Mouse (Mus musculus): ENCODE data around the gene Tor4a. TPM values are rescaled to one million over a fixed set of nuclear protein-coding genes. Genes with fewer than 3 reads are reported as not detected.

The Tor4a gene
- total RNA-seq, 2 experiments from 2014 or later = 1.9 to 2.3 TPM

GRCm38 (mm10) chr2:25171101-25171768 lies 25.5 kb downstream of the Tor4a start:
- no peak for DNase-seq (ENCODE audit: low spot score in 2 of 2)

- DNase-seq (ENCODE audit: low spot score in 2 of 2) = no peak
Measured at GRCm38 (mm10) chr2:25170326-25171100, 26.2 kb downstream of the Tor4a start.

- no peak for DNase-seq (ENCODE audit: low spot score in 2 of 2)
Measured at GRCm38 (mm10) chr2:25169778-25170177, 26.9 kb downstream of the Tor4a start.

- no peak for DNase-seq (ENCODE audit: low spot score in 2 of 2)
Measured at GRCm38 (mm10) chr2:25168665-25168978, 28.1 kb downstream of the Tor4a start.

GRCm38 (mm10) chr2:25167919-25168664 lies 28.6 kb downstream of the Tor4a start:
- no peak for DNase-seq (ENCODE audit: low spot score in 2 of 2)

GRCm38 (mm10) chr2:25167481-25167880 lies 29.2 kb downstream of the Tor4a start:
- no peak for DNase-seq (ENCODE audit: low spot score in 2 of 2)

GRCm38 (mm10) chr2:25157655-25158054 lies 39.0 kb downstream of the Tor4a start:
- DNase-seq (ENCODE audit: low spot score in 2 of 2) = peak in 1 of 2 experiments; percentile 75

GRCm38 (mm10) chr2:25156990-25157389 lies 39.7 kb downstream of the Tor4a start:
- no peak for DNase-seq (ENCODE audit: low spot score in 2 of 2)

GRCm38 (mm10) chr2:25156177-25156576 lies 40.5 kb downstream of the Tor4a start:
- no peak for DNase-seq (ENCODE audit: low spot score in 2 of 2)

- DNase-seq (ENCODE audit: low spot score in 2 of 2) = no peak
Measured at GRCm38 (mm10) chr2:25151280-25151956, 45.3 kb downstream of the Tor4a start.

- DNase-seq (ENCODE audit: low spot score in 2 of 2) = no peak
Measured at GRCm38 (mm10) chr2:25149643-25150042, 47.0 kb downstream of the Tor4a start.

GRCm38 (mm10) chr2:25147892-25148291 lies 48.8 kb downstream of the Tor4a start:
- no peak for DNase-seq (ENCODE audit: low spot score in 2 of 2)

- no peak for DNase-seq (ENCODE audit: low spot score in 2 of 2)
Measured at GRCm38 (mm10) chr2:25147398-25147797, 49.3 kb downstream of the Tor4a start.

GRCm38 (mm10) chr2:25145346-25145745 lies 51.3 kb downstream of the Tor4a start:
- DNase-seq (ENCODE audit: low spot score in 2 of 2) = no peak

Other genes starting within 250 kb of the Tor4a start
- 10 to 100 TPM; 36.4 to 39.1 TPM for gene Zmynd19, start 247.1 kb downstream of the Tor4a start, total RNA-seq (2021)
- gene Dph7, start 234.5 kb downstream of the Tor4a start, total RNA-seq (2021) = 10 to 100 TPM; 34.1 to 34.2 TPM
- 10 to 100 TPM; 88.0 to 88.2 TPM for gene Mrpl41, start 221.8 kb downstream of the Tor4a start, total RNA-seq (2021)
- gene Pnpla7, start 220.9 kb downstream of the Tor4a start, total RNA-seq (2021) = 10 to 100 TPM; 29.7 to 32.4 TPM
- 100 to 1,000 TPM; 950 to 953 TPM for gene Nsmf, start 142.5 kb downstream of the Tor4a start, total RNA-seq (2021)
- gene Entpd8, start 116.6 kb downstream of the Tor4a start, total RNA-seq (2021) = not detected
- not detected for gene Noxa1, start 101.7 kb downstream of the Tor4a start, total RNA-seq (2021)
- gene Nrarp, start 16.1 kb downstream of the Tor4a start, total RNA-seq (2021) = 10 to 100 TPM; 19.5 to 21.0 TPM
- gene Nelfb, start 14.6 kb upstream of the Tor4a start, total RNA-seq (2021) = 10 to 100 TPM; 56.7 to 60.0 TPM
- gene Stpg3, start 17.8 kb upstream of the Tor4a start, total RNA-seq (2021) = under 1 TPM; 0.18 to 0.25 TPM
- under 1 TPM in 1 of 2 experiments, not detected in 1; 0.69 TPM for gene Fam166a, start 21.9 kb upstream of the Tor4a start, total RNA-seq (2021)
- gene Tubb4b, start 27.8 kb upstream of the Tor4a start, total RNA-seq (2021) = 100 to 1,000 TPM; 277 to 310 TPM
- not detected for gene Slc34a3, start 37.5 kb upstream of the Tor4a start, total RNA-seq (2021)
- gene Rnf224, start 39.9 kb upstream of the Tor4a start, total RNA-seq (2021) = not detected
- 100 to 1,000 TPM; 237 to 250 TPM for gene Rnf208, start 45.4 kb upstream of the Tor4a start, total RNA-seq (2021)
- gene Cysrt1, start 45.6 kb upstream of the Tor4a start, total RNA-seq (2021) = not detected
- 1 to 10 TPM; 3.8 to 3.9 TPM for gene AL732309.1, start 50.0 kb upstream of the Tor4a start, total RNA-seq (2021)
- gene Tmem203, start 58.6 kb upstream of the Tor4a start, total RNA-seq (2021) = 10 to 100 TPM; 35.7 to 38.8 TPM
- 10 to 100 TPM; 21.2 to 23.1 TPM for gene Tprn, start 65.7 kb upstream of the Tor4a start, total RNA-seq (2021)
- gene Ssna1, start 75.6 kb upstream of the Tor4a start, total RNA-seq (2021) = 10 to 100 TPM; 62.5 to 66.2 TPM
- gene Anapc2, start 75.6 kb upstream of the Tor4a start, total RNA-seq (2021) = 10 to 100 TPM; 79.8 to 84.4 TPM
- not detected for gene Tmem210, start 91.3 kb upstream of the Tor4a start, total RNA-seq (2021)
- not detected for gene Lrrc26, start 93.0 kb upstream of the Tor4a start, total RNA-seq (2021)
- 100 to 1,000 TPM; 393 to 422 TPM for gene Grin1, start 122.3 kb upstream of the Tor4a start, total RNA-seq (2021)
- 10 to 100 TPM; 59.6 to 62.4 TPM for gene Man1b1, start 135.5 kb upstream of the Tor4a start, total RNA-seq (2021)
- gene Dpp7, start 159.5 kb upstream of the Tor4a start, total RNA-seq (2021) = 10 to 100 TPM; 35.4 to 36.7 TPM
- 10 to 100 TPM; 15.6 to 19.1 TPM for gene Uap1l1, start 168.8 kb upstream of the Tor4a start, total RNA-seq (2021)
- 1 to 10 TPM; 3.2 to 4.1 TPM for gene Sapcd2, start 175.4 kb upstream of the Tor4a start, total RNA-seq (2021)
- gene Entpd2, start 199.0 kb upstream of the Tor4a start, total RNA-seq (2021) = 10 to 100 TPM; 16.3 to 17.7 TPM
- 100 to 1,000 TPM; 426 to 435 TPM for gene Npdc1, start 202.5 kb upstream of the Tor4a start, total RNA-seq (2021)
- under 1 TPM; 0.15 to 0.76 TPM for gene Fut7, start 226.4 kb upstream of the Tor4a start, total RNA-seq (2021)
- gene Abca2, start 231.8 kb upstream of the Tor4a start, total RNA-seq (2021) = 100 to 1,000 TPM; 173 to 176 TPM